Mouse (Mus musculus) bone marrow, adult 2 months (tissue): ENCODE data around the gene Lsm12.

ENCODE experiments used
- CTCF ChIP-seq: fragments of 200-500 bp; IDR thresholded peaks from 2 replicates; pipeline ENCODE4 v1.5.1; 2011; ENCODE audit warnings: low read length, control low read depth; ENCODE audit not compliant: control insufficient read depth, insufficient read depth
- POLR2A ChIP-seq: fragments of 200-500 bp; IDR thresholded peaks from 2 replicates; pipeline ENCODE4 v1.6.1; 2011; ENCODE audit warnings: low read depth, mild to moderate bottlenecking, control low read depth, low read length, borderline replicate concordance; ENCODE audit not compliant: control insufficient read depth

- no peak for TF ChIP-seq POLR2A
- TF ChIP-seq CTCF, result no peak
Measured at GRCm38 (mm10) chr11:102201408-102201821, 16.3 kb upstream of the Lsm12 start.
